Mouse (Mus musculus): ENCODE measurements around the gene 0610037L13Rik. TPM values are rescaled to one million over a fixed set of nuclear protein-coding genes. Genes with fewer than 3 reads are reported as not detected.

0610037L13Rik gene
- total RNA-seq, 2 experiments from 2014 or later = 63.3 to 67.7 TPM

Other genes starting within 250 kb of the 0610037L13Rik start
- gene Dmrtb1, start 205.6 kb upstream of the 0610037L13Rik start, total RNA-seq (2021) = 1 to 10 TPM; 7.2 to 8.5 TPM
- 100 to 1,000 TPM; 165 to 168 TPM for gene Lrp8, start 87.6 kb upstream of the 0610037L13Rik start, total RNA-seq (2021)
- gene Magoh, start 10.1 kb upstream of the 0610037L13Rik start, total RNA-seq (2021) = 10 to 100 TPM; 43.9 to 46.4 TPM
- gene Cpt2, start 33.8 kb downstream of the 0610037L13Rik start, total RNA-seq (2021) = 1 to 10 TPM; 3.9 to 4.8 TPM
- gene Slc1a7, start 78.5 kb downstream of the 0610037L13Rik start, total RNA-seq (2021) = not detected
- gene Podn, start 206.6 kb downstream of the 0610037L13Rik start, total RNA-seq (2021) = 1 to 10 TPM; 4.4 to 5.8 TPM

Data from left cerebral cortex, postnatal 10 days (tissue).